Mouse (Mus musculus): ENCODE measurements around the gene Ccdc62. TPM values are rescaled to one million over a fixed set of nuclear protein-coding genes. Genes with fewer than 3 reads are reported as not detected.

Gene Ccdc62
- total and polyA plus RNA-seq, 3 experiments = 7.5 to 13.4 TPM; not detected in 1

DNA sequence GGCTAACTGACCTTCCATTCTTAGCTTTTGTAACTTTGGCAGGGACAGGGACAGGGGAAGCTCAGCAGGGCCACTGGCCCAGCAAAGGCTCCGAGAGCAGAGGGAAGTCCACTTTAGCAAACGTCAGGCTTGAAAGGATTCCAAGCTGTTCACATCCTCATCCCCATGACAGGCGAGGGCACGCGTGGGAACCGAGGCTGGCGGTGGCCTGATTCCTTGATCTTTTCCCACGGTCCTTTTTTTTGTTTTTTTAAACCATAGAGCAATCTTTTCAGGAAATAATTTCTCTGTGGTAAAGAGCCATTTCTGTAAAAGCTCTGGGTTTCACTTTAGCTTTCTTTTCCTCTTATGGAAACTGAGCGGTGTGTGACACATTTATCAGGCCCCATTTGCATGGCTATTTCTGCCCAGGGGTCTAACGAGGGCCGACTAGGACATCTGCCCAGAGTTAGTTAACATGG is 84.3 kb downstream of the Ccdc62 start:
- Histone ChIP-seq H3K79me2 (ENCODE audit: control insufficient read depth, insufficient read depth, low read length, poor library complexity) (peaks cover 83% of the 10 kb centered on the region), H3K9me3 (replicated peaks; ENCODE audit: insufficient read depth, low read length) (no peaks in the 10 kb centered on the region), H3K9ac (ENCODE audit: control insufficient read depth, low read depth, low read length, poor library complexity, severe bottlenecking) (no peak overlapping the region), H3K27ac (ENCODE audit: control insufficient read depth, low read depth, low read length) (no peak overlapping the region), H3K4me1 (ENCODE audit: control insufficient read depth in 1 of 2, insufficient read depth in 2 of 2, low read length in 2 of 2) (peaks cover 16 to 59% of the 10 kb centered on the region in 2 experiments), H3K27me3 (ENCODE audit: control insufficient read depth in 1 of 2, insufficient read depth in 2 of 2, low read length in 2 of 2) (no peaks in the 10 kb centered on the region), H3K4me3 (ENCODE audit: control insufficient read depth in 1 of 2, insufficient read depth in 1 of 2, low read depth in 2 of 2, low read length in 2 of 2) (no peak overlapping the region), H3K36me3 (ENCODE audit: control insufficient read depth in 1 of 2, insufficient read depth in 2 of 2, low read length in 2 of 2) (peaks cover 5 to 47% of the 10 kb centered on the region in 2 experiments)
- no peak for TF ChIP-seq CHD2 (IDR thresholded peaks at IDR 0.05; ENCODE audit: low read length)
- no peak for TF ChIP-seq ZMIZ1 (IDR thresholded peaks at IDR 0.05; ENCODE audit: low read depth, low read length)
- TF ChIP-seq MEF2A (IDR thresholded peaks at IDR 0.05; ENCODE audit: extremely low read depth, insufficient replicate concordance, low read depth, low read length, poor library complexity, severe bottlenecking) = no peak
- no peak for TF ChIP-seq GATA1 (IDR thresholded peaks at IDR 0.05; ENCODE audit: low read depth, low read length)
- no peak for TF ChIP-seq TAL1 (IDR thresholded peaks at IDR 0.05; ENCODE audit: low read length)
- TF ChIP-seq TBP (IDR thresholded peaks at IDR 0.05; ENCODE audit: low read depth, low read length) = no peak
- no peak for DNase-seq (ENCODE audit: low read depth, low spot score)

DNA sequence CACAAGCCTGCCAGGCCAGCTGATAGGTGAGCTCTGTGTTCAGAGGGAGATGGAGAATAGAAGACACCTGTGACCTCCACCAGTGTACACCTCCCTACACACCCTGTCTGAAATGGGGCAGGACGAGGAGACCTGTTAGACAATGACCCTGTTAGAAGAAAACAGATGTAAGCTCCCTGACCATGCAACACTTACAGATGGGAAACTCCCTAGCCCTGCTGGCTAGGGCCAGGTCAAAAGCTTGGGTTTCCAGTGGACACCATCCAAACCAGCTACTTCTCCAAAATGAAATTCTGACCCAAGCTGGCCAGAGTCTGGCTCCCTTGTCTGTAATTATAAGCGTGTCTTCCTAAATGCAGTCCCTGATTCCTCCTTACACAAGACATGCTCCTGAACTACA is 85.2 kb downstream of the Ccdc62 start:
- Histone ChIP-seq H3K27ac (ENCODE audit: control insufficient read depth, low read depth, low read length) (no peak overlapping the region), H3K9me3 (replicated peaks; ENCODE audit: insufficient read depth, low read length) (no peaks in the 10 kb centered on the region), H3K79me2 (ENCODE audit: control insufficient read depth, insufficient read depth, low read length, poor library complexity) (peaks cover 87% of the 10 kb centered on the region), H3K4me1 (ENCODE audit: control insufficient read depth in 1 of 2, insufficient read depth in 2 of 2, low read length in 2 of 2) (peaks cover 19 to 58% of the 10 kb centered on the region in 2 experiments), H3K36me3 (ENCODE audit: control insufficient read depth in 1 of 2, insufficient read depth in 2 of 2, low read length in 2 of 2) (peaks cover 5 to 44% of the 10 kb centered on the region in 2 experiments), H3K27me3 (ENCODE audit: control insufficient read depth in 1 of 2, insufficient read depth in 2 of 2, low read length in 2 of 2) (no peaks in the 10 kb centered on the region), H3K4me3 (ENCODE audit: control insufficient read depth in 1 of 2, insufficient read depth in 1 of 2, low read depth in 2 of 2, low read length in 2 of 2) (no peak overlapping the region), H3K9ac (ENCODE audit: control insufficient read depth, low read depth, low read length, poor library complexity, severe bottlenecking) (no peak overlapping the region)
- no peak for TF ChIP-seq GABPA (IDR thresholded peaks at IDR 0.05; ENCODE audit: low read depth, low read length)
- no peak for TF ChIP-seq TCF12 (IDR thresholded peaks at IDR 0.05; ENCODE audit: low read depth, low read length)
- TF ChIP-seq MXI1 (IDR thresholded peaks at IDR 0.05; ENCODE audit: low read depth, low read length) = no peak
- no peak for TF ChIP-seq MAX (IDR thresholded peaks at IDR 0.05; ENCODE audit: low read length)
- TF ChIP-seq ELF1 (IDR thresholded peaks at IDR 0.05; ENCODE audit: low read depth, low read length) = no peak
- TF ChIP-seq NELFE (IDR thresholded peaks at IDR 0.05; ENCODE audit: low read depth, low read length) = no peak
- TF ChIP-seq ETS1 (IDR thresholded peaks at IDR 0.05; ENCODE audit: low read depth, low read length) = no peak
- no peak for TF ChIP-seq KAT2A (conservative IDR thresholded peaks at IDR 0.05; ENCODE audit: low read depth, low read length)
- TF ChIP-seq GATA1 (IDR thresholded peaks at IDR 0.05; ENCODE audit: low read depth, low read length) = no peak
- no peak for TF ChIP-seq USF2 (IDR thresholded peaks at IDR 0.05; ENCODE audit: borderline replicate concordance in 1 of 2, insufficient read depth in 1 of 2, low read depth in 1 of 2, low read length in 2 of 2)
- TF ChIP-seq CHD2 (IDR thresholded peaks at IDR 0.05; ENCODE audit: low read length) = no peak
- DNase-seq (ENCODE audit: low read depth, low spot score) = no peak

Data from MEL (cell line).